Mouse (Mus musculus) olfactory bulb, adult 2 months (tissue): ENCODE results near the gene Tbl1xr1. TPM values are rescaled to one million over a fixed set of nuclear protein-coding genes. Genes with fewer than 3 reads are reported as not detected.

Experiments used
- H3K27ac ChIP-seq: fragments of 200-500 bp; 2 replicates; pipeline ENCODE4 v1.5.1; 2012; ENCODE audit warnings: low read depth, low read length; ENCODE audit not compliant: insufficient read depth
- H3K4me1 ChIP-seq: fragments of 200-500 bp; 2 replicates; pipeline ENCODE4 v1.6.1; 2012; ENCODE audit warnings: low read length; ENCODE audit not compliant: control insufficient read depth, insufficient read depth
- H3K4me3 ChIP-seq: fragments of 200-500 bp; 2 replicates; pipeline ENCODE4 v1.5.1; 2012; ENCODE audit warnings: mild to moderate bottlenecking, low read depth, low read length, moderate library complexity; ENCODE audit not compliant: insufficient read depth
- CTCF ChIP-seq: fragments of 200-500 bp; IDR thresholded peaks from 2 replicates; pipeline ENCODE4 v1.5.1; 2012; ENCODE audit warnings: low read depth, mild to moderate bottlenecking, low read length, moderate library complexity; ENCODE audit not compliant: insufficient read depth
- POLR2A ChIP-seq: fragments of 200-500 bp; IDR thresholded peaks from 2 replicates; pipeline ENCODE4 v1.6.1; 2012; ENCODE audit warnings: mild to moderate bottlenecking, low read depth, low read length, moderate library complexity; ENCODE audit not compliant: insufficient read depth
- WGBS: fragments of 180-500 bp; shearing (Covaris S2); methylation state at CpG from one replicate; pipeline ENCODE4 v1.1.7; 2018; 5-methylcytosine and 5-hydroxymethylcytosine counted together
- polyA plus RNA-seq: library from polyadenylated mRNA; stranded (reverse); fragments of >200 nt; gene quantifications from 2 replicates; pipeline ENCODE4 v1.2.4, GENCODE M21; 2012; ENCODE audit warnings: low replicate concordance; ENCODE audit not compliant: missing spikeins, insufficient read depth, insufficient read length

The Tbl1xr1 gene
- polyA plus RNA-seq, 1 experiment: not detected

- Histone ChIP-seq H3K4me3 (no peak overlapping the region), H3K27ac (no peak overlapping the region), H3K4me1 (peaks cover 9% of the 10 kb centered on the region)
- 93% methylated on average over 4 of the region's 4 CpGs for WGBS
- TF ChIP-seq CTCF (no peak), POLR2A (no peak)
These were observed 6.4 kb downstream of the Tbl1xr1 start for GRCm38 (mm10) chr3:22082823-22083222.

DNA sequence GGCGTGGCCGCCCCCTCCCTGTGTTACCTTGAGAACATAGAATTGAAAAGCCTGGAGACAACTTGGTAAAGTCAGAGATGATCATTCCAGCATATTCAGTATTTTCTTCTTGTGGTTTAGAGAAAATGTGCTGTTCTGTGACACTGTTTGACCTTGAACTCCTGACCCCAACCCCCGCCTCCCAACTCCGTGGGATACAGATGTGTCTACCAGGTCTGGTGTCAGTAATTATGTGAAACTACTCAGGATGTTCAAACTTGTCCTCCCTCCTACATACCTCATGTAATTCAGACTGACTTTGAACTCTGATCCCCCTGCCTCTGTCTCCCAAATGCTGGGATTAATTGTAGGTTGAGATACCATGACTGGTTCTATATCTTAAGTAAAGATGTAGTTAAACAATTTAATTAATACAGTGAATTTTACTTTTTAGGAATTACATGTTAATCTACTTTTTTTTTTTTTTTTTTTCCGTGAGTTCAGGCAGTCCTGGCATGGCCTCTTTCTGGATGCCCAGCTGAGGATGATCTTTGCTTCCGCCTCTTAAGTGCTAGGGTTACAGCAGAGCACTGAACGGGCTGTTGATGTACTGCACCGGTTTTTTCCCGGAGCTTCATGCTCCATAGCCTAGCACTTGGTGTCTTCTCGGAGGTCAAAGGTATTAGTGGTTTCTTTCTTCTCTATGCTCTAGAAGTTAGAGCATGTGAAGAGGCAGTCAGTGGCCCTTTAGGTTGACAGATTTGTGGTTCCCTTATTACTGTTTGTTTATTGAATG lies 8.0 kb downstream of the Tbl1xr1 start:
- 79% methylated on average over 10 of the region's 10 CpGs for WGBS
- Histone ChIP-seq H3K4me3 (no peak overlapping the region), H3K27ac (no peak overlapping the region), H3K4me1 (peaks cover 6% of the 10 kb centered on the region)
- TF ChIP-seq POLR2A: no peak

DNA sequence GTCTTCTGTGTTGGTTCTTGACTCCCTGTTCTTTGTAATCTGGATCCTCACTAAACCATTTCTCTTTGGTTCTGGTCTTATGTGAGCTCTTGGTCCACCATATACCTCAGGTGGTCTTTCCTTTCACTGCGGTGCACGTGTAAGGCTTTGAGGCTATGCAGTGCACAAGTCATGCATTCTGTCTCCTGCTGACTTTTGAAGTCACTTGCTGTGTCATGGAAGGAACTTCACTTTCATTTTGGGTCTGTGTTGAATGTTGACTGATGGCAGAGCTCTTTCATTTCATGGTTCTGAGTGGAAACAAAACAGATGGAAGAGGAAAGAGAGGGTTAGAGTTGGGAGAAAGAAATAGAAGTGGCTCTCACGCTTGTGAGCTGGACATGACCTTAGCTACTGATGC lies 13.4 kb downstream of the Tbl1xr1 start:
- Histone ChIP-seq H3K27ac (no peak overlapping the region), H3K4me1 (peaks cover 5% of the 10 kb centered on the region), H3K4me3 (no peak overlapping the region)
- 88% methylated on average over 3 of the region's 3 CpGs for WGBS
- no peak for TF ChIP-seq CTCF
- no peak for TF ChIP-seq POLR2A

DNA sequence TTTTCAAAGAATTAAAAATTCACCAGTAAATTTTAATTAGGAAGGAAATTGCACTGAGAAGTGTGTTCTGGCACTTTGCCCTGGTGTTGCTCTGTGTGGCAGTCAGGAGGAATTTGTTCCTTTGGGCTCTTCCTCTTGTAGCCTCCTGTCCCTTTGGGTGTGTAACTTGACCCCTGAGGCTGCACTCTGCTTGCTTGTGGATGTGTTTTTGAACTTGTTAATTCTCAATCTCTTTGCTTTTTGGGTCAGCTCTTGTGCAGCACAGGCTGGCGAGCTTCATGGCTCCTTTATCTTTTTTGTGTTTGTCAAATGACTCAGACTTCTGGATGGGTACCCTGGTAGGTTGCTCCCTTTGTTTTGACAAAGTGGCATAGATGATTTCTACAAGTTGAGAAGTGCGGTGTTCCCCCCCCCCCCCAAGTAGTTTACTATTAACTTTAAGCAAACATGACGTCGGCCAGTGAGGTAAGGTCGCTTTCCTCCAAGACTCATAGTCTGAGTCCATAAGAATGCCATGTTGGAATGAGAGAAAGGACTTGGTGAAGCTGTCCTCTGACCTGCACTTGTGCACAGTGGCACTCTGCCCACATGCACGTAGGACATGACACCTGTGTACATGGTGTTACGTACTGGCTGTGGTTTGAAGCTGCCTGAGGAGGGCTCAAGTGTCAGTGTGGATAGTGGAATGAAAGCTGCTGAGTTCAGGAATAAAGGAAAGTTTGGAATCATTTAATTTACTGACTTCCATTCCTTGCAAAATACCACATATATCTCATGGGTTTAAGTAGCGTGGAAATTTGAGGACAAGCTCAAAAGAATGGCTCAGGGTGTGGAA lies 14.2 kb downstream of the Tbl1xr1 start:
- H3K4me3 ChIP-seq: no peak overlapping the region
- H3K27ac ChIP-seq: no peak overlapping the region
- 72% methylated on average over 8 of the region's 8 CpGs for WGBS
- TF ChIP-seq CTCF (no peak), POLR2A (no peak)
- H3K4me1 ChIP-seq: peaks cover 5% of the 10 kb centered on the region

GRCm38 (mm10) chr3:22091266-22091550 lies 14.8 kb downstream of the Tbl1xr1 start:
- TF ChIP-seq POLR2A (no peak), CTCF (no peak)
- no peak overlapping the region for H3K27ac ChIP-seq
- peaks cover 5% of the 10 kb centered on the region for H3K4me1 ChIP-seq
- 63% methylated on average over 3 of the region's 3 CpGs for WGBS
- no peak overlapping the region for H3K4me3 ChIP-seq

DNA sequence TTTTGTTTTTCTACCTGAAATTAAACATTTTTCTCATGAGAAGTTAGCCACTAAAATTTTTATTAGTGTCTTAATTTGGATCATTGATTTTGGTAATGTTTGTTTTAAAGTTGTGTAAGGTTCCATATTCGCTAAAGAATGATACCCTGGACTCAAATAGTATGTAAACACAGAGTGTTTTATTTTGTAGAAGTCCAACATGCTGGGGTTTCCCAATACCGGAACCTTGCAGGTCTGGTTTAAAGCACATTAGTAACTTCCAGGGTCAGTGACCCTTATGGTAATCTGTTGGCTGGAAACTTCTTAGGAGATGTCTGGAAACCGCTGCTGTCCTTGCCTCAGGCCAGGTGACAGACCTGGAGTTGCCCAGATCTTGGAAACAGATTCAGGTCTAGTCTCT lies 15.2 kb downstream of the Tbl1xr1 start:
- H3K4me3 ChIP-seq: no peak overlapping the region
- H3K4me1 ChIP-seq: peaks cover 5% of the 10 kb centered on the region
- no peak overlapping the region for H3K27ac ChIP-seq
- no peak for TF ChIP-seq POLR2A
- TF ChIP-seq CTCF: no peak
- 94% methylated on average over 3 of the region's 3 CpGs for WGBS

GRCm38 (mm10) chr3:22092784-22093183 lies 16.3 kb downstream of the Tbl1xr1 start:
- Histone ChIP-seq H3K4me1 (peaks cover 5% of the 10 kb centered on the region), H3K4me3 (no peak overlapping the region), H3K27ac (no peak overlapping the region)
- TF ChIP-seq POLR2A (no peak), CTCF (no peak)
- WGBS: 83% methylated on average over 5 of the region's 5 CpGs

DNA sequence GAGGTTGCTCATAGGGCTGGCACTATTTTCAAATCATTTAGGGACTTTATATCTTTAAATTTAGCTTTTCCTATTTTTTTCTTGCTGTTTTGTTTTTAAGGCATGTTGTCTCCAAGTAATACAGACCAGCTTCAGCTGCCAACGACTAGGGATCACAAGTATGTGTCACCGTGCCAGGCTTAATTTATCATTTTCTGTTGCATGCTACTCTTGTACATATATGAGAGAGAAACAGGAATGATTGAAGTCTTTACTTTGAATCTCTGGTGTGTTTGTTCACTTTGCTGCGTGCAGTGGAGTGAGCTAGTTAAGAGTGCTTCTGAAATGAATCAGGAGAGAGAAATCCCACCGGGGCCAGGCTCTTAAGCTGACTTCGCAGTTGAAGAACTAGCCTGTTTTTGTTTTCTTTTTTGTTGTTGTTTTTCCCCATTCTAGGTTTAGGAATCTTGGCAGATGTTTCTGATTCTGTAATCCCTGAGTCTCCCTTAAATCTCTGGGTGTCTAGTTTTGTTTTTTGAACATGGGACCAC lies 27.6 kb downstream of the Tbl1xr1 start:
- H3K4me1 ChIP-seq: peaks cover 5% of the 10 kb centered on the region
- no peak for TF ChIP-seq POLR2A
- no peak for TF ChIP-seq CTCF
- no peak overlapping the region for H3K27ac ChIP-seq
- no peak overlapping the region for H3K4me3 ChIP-seq
- 43% methylated on average over 5 of the region's 5 CpGs for WGBS

GRCm38 (mm10) chr3:22105471-22105870 lies 29.0 kb downstream of the Tbl1xr1 start:
- 78% methylated on average over 6 of the region's 6 CpGs for WGBS
- Histone ChIP-seq H3K4me3 (no peak overlapping the region), H3K4me1 (peaks cover 2% of the 10 kb centered on the region), H3K27ac (no peak overlapping the region)
- no peak for TF ChIP-seq CTCF
- no peak for TF ChIP-seq POLR2A
